Mouse (Mus musculus) erythroblast, embryonic 14.5 days (primary cell): ENCODE data around the gene Dscaml1.

Experiments
- GATA1 ChIP-seq: IDR thresholded peaks from 2 replicates; pipeline ENCODE4 v1.6.1; 2012; ENCODE audit warnings: low read length, inconsistent platforms, mixed read lengths
- TAL1 ChIP-seq: IDR thresholded peaks from 3 replicates; pipeline ENCODE4 v1.6.1; 2012; ENCODE audit warnings: low read length, inconsistent platforms, mixed read lengths

DNA sequence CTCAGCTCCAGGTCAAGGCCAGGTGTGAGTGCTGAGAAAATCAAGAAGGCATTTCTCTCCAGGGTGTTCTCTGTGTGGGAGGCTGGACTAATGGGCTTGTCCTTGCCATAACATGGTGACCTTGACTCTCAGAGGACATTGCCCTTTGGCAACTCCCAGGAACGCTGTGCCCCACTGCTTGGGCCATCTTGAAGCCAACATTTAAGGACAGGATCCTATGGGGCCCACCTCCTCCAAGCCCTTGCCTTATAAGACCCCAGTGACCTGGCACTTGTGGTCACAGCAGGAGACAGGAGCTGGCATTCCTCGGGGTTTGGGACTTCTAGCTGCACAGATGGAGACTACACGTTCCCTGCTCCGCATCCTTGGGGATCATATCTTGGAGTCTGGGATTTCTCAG is 27.0 kb upstream of the Dscaml1 start, which contains the start of gene Fxyd2:
- TF ChIP-seq GATA1 (no peak), TAL1 (no peak)
